Mouse (Mus musculus): ENCODE data around the gene Olfr959. TPM values are rescaled to one million over a fixed set of nuclear protein-coding genes. Genes with fewer than 3 reads are reported as not detected.

Gene Olfr959
- total RNA-seq, 1 experiment: not detected

GRCm38 (mm10) chr9:39610355-39610754, 35.0 kb upstream of the Olfr959 start, which contains the start of gene Olfr148:
Gene Olfr148 (plus strand): TSS chr9:39610655.
- in situ Hi-C loops (cut with MboI; ENCODE audit: low sequenced_read_pairs in 2 of 2, unreplicated experiment in 2 of 2): no loop called here
- Histone ChIP-seq H3K9me3 (ENCODE audit: control insufficient read depth, insufficient read depth, low read depth, low read length) (no peaks in the 10 kb centered on the region), H3K36me3 (ENCODE audit: control insufficient read depth, insufficient read depth, low read length, poor library complexity, severe bottlenecking) (no peaks in the 10 kb centered on the region), H3K27ac (ENCODE audit: insufficient read depth, low read depth, low read length, poor library complexity, severe bottlenecking) (no peak within 1 kb of the TSS), H3K4me3 (ENCODE audit: insufficient read depth in 1 of 2, low read depth in 1 of 2, low read length in 2 of 2, poor library complexity in 1 of 2, severe bottlenecking in 1 of 2) (no peak within 1 kb of the TSS), H3K4me1 (ENCODE audit: control insufficient read depth in 2 of 2, insufficient read depth in 2 of 2, low read length in 2 of 2, poor library complexity in 1 of 2) (no peaks in the 10 kb centered on the region), H3K9ac (ENCODE audit: insufficient read depth, low read depth, low read length, poor library complexity, severe bottlenecking) (no peak within 1 kb of the TSS)
- TF ChIP-seq ZC3H11A (IDR thresholded peaks at IDR 0.05; ENCODE audit: borderline replicate concordance, low read depth, low read length): no peak
- no peak for TF ChIP-seq MAFK (IDR thresholded peaks at IDR 0.05; ENCODE audit: insufficient read depth, low read depth, low read length)
- TF ChIP-seq HCFC1 (IDR thresholded peaks at IDR 0.05; ENCODE audit: borderline replicate concordance, insufficient read depth, low read length): no peak
- TF ChIP-seq ZNF384 (IDR thresholded peaks at IDR 0.05; ENCODE audit: low read depth, low read length): no peak
- TF ChIP-seq CHD2 (IDR thresholded peaks at IDR 0.05; ENCODE audit: low read depth, low read length): no peak
- DNase-seq (ENCODE audit: low read depth, low spot score): no peak

GRCm38 (mm10) chr9:39608497-39608896, 33.1 kb upstream of the Olfr959 start:
- in situ Hi-C loops (cut with MboI; ENCODE audit: low sequenced_read_pairs in 2 of 2, unreplicated experiment in 2 of 2): no loop called here
- Histone ChIP-seq H3K27ac (ENCODE audit: insufficient read depth, low read depth, low read length, poor library complexity, severe bottlenecking) (no peak overlapping the region), H3K4me1 (ENCODE audit: control insufficient read depth in 2 of 2, insufficient read depth in 2 of 2, low read length in 2 of 2, poor library complexity in 1 of 2) (peaks cover 0 to 2% of the 10 kb centered on the region in 2 experiments; a peak in 1 of 4 replicates), H3K9ac (ENCODE audit: insufficient read depth, low read depth, low read length, poor library complexity, severe bottlenecking) (no peak overlapping the region), H3K9me3 (ENCODE audit: control insufficient read depth, insufficient read depth, low read depth, low read length) (no peaks in the 10 kb centered on the region), H3K36me3 (ENCODE audit: control insufficient read depth, insufficient read depth, low read length, poor library complexity, severe bottlenecking) (no peaks in the 10 kb centered on the region), H3K4me3 (ENCODE audit: insufficient read depth in 1 of 2, low read depth in 1 of 2, low read length in 2 of 2, poor library complexity in 1 of 2, severe bottlenecking in 1 of 2) (no peak overlapping the region)
- TF ChIP-seq MAFK (IDR thresholded peaks at IDR 0.05; ENCODE audit: insufficient read depth, low read depth, low read length) (no peak), ZC3H11A (IDR thresholded peaks at IDR 0.05; ENCODE audit: borderline replicate concordance, low read depth, low read length) (no peak), CHD2 (IDR thresholded peaks at IDR 0.05; ENCODE audit: low read depth, low read length) (no peak), HCFC1 (IDR thresholded peaks at IDR 0.05; ENCODE audit: borderline replicate concordance, insufficient read depth, low read length) (no peak), ZNF384 (IDR thresholded peaks at IDR 0.05; ENCODE audit: low read depth, low read length) (no peak)
- no peak for DNase-seq (ENCODE audit: low read depth, low spot score)

GRCm38 (mm10) chr9:39603999-39604453, 28.7 kb upstream of the Olfr959 start, which contains the start of gene AW551984:
Gene AW551984 (minus strand): TSS chr9:39604403.
- H3K4me1 ChIP-seq (ENCODE audit: control insufficient read depth in 2 of 2, insufficient read depth in 2 of 2, low read length in 2 of 2, poor library complexity in 1 of 2): peaks cover 3 to 4% of the 10 kb centered on the region in 2 experiments; a peak in 3 of 4 replicates
- H3K9ac ChIP-seq (ENCODE audit: insufficient read depth, low read depth, low read length, poor library complexity, severe bottlenecking): no peak within 1 kb of the TSS
- no peak within 1 kb of the TSS for H3K27ac ChIP-seq (ENCODE audit: insufficient read depth, low read depth, low read length, poor library complexity, severe bottlenecking)
- peak; percentile 20 for DNase-seq (ENCODE audit: low read depth, low spot score)
- in situ Hi-C loops (cut with MboI; ENCODE audit: low sequenced_read_pairs in 2 of 2, unreplicated experiment in 2 of 2): no loop called here
- peak within 1 kb of the TSS in 1 of 2 experiments; percentile 51; a peak in 2 of 4 replicates for H3K4me3 ChIP-seq (ENCODE audit: insufficient read depth in 1 of 2, low read depth in 1 of 2, low read length in 2 of 2, poor library complexity in 1 of 2, severe bottlenecking in 1 of 2)
- TF ChIP-seq ZC3H11A (IDR thresholded peaks at IDR 0.05; ENCODE audit: borderline replicate concordance, low read depth, low read length): no peak
- H3K36me3 ChIP-seq (ENCODE audit: control insufficient read depth, insufficient read depth, low read length, poor library complexity, severe bottlenecking): no peaks in the 10 kb centered on the region
- no peaks in the 10 kb centered on the region for H3K9me3 ChIP-seq (ENCODE audit: control insufficient read depth, insufficient read depth, low read depth, low read length)

- H3K4me1 ChIP-seq (ENCODE audit: control insufficient read depth in 2 of 2, insufficient read depth in 2 of 2, low read length in 2 of 2, poor library complexity in 1 of 2): peaks cover 3 to 4% of the 10 kb centered on the region in 2 experiments; a peak in 3 of 4 replicates
- TF ChIP-seq MAFK (IDR thresholded peaks at IDR 0.05; ENCODE audit: insufficient read depth, low read depth, low read length) (no peak), ZNF384 (IDR thresholded peaks at IDR 0.05; ENCODE audit: low read depth, low read length) (no peak), HCFC1 (IDR thresholded peaks at IDR 0.05; ENCODE audit: borderline replicate concordance, insufficient read depth, low read length) (no peak), CHD2 (IDR thresholded peaks at IDR 0.05; ENCODE audit: low read depth, low read length) (no peak), ZC3H11A (IDR thresholded peaks at IDR 0.05; ENCODE audit: borderline replicate concordance, low read depth, low read length) (no peak)
- H3K4me3 ChIP-seq (ENCODE audit: insufficient read depth in 1 of 2, low read depth in 1 of 2, low read length in 2 of 2, poor library complexity in 1 of 2, severe bottlenecking in 1 of 2): peak overlapping the region in 1 of 2 experiments; percentile 51; a peak in 2 of 4 replicates
- peak; percentile 16 for DNase-seq (ENCODE audit: low read depth, low spot score)
- H3K27ac ChIP-seq (ENCODE audit: insufficient read depth, low read depth, low read length, poor library complexity, severe bottlenecking): no peak overlapping the region
- H3K9ac ChIP-seq (ENCODE audit: insufficient read depth, low read depth, low read length, poor library complexity, severe bottlenecking): no peak overlapping the region
- in situ Hi-C loops (cut with MboI; ENCODE audit: low sequenced_read_pairs in 2 of 2, unreplicated experiment in 2 of 2): no loop called here
- H3K36me3 ChIP-seq (ENCODE audit: control insufficient read depth, insufficient read depth, low read length, poor library complexity, severe bottlenecking): no peaks in the 10 kb centered on the region
- no peaks in the 10 kb centered on the region for H3K9me3 ChIP-seq (ENCODE audit: control insufficient read depth, insufficient read depth, low read depth, low read length)
Observed at GRCm38 (mm10) chr9:39603333-39603845, 28.0 kb upstream of the Olfr959 start.

All from ES-E14 (cell line).